Mouse (Mus musculus) neutrophil, adult 65 days (primary cell): ENCODE data around the gene Ctps. TPM values are rescaled to one million over a fixed set of nuclear protein-coding genes. Genes with fewer than 3 reads are reported as not detected.

Source experiments
- total RNA-seq: library from RNA; stranded (reverse); gene quantifications from 2 replicates; pipeline ENCODE4 v1.2.4, GENCODE M21; 2023

The Ctps gene
- 5.9 and 6.4 TPM in 2 replicates for total RNA-seq

DNA sequence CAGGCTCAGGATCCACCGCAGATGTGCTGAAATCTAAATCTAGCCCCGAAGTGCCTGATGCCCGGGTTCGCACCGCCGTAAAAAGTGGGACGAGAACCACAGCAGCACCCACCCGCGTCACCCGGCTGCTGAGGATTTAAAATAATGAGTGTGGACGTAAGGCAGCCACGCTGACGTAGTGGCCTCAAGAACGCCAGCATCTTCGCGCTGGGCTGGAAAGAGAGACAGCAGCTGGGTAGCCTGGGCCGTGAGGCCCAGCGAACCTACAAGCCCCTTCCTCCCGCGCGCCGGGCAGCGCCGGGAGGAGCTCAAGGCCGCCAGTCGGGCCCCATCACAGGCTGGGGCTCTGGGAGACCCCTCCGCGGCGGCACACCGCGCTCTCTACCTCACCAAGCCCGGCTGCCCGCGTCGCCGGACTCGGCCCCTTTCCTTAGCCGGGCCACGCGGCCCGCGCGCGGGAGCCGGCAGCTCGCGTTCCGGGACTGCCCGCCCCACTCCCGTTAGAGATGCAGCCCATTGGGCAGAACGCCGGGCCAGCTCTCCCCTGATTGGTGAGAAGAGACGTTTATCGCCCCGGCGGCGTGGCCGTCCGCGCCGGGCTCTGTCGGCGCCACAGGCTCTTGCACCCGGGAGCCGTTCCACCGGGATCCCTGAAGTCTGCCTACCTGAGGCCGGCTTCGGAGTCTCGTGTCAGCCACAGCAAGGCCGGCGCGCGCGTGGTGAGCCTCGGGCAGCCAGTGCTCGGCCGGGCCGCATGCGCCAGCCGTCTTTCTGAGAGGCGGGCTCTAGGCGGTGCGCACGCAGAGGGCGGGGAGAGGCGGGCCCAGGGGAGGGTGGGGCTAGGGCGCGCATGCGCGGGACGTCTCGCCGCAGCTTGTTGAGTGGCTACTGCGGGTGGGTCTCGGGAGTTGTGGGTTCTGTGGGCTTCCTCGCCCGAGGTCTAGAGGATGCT lies at the start of gene Ctps:
Gene Ctps, minus strand, starts transcription at position 791 of the 952 bp plus-strand sequence.

DNA sequence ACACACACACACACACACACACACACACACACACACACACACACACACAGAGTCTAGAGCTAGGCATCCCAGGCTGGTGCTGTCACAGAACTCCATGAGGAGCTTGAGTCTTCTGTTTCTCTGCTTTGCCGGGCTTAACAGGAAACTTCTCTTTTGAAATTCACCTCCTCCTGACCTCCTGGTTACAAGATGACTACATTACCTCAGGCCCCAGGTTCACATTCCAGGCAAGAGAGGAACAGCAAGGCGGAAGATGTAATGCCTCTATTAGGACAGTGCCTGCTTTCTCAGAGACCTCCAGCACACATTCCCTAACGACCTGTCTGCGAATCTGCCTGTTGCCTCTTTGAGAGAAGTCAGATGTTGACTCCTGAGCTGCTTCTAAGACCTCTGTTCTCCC lies 18.4 kb upstream of the Ctps start, which contains the start of gene Gm8439:
Gene Gm8439, plus strand, starts transcription at position 301 of the 400 bp plus-strand sequence.

DNA sequence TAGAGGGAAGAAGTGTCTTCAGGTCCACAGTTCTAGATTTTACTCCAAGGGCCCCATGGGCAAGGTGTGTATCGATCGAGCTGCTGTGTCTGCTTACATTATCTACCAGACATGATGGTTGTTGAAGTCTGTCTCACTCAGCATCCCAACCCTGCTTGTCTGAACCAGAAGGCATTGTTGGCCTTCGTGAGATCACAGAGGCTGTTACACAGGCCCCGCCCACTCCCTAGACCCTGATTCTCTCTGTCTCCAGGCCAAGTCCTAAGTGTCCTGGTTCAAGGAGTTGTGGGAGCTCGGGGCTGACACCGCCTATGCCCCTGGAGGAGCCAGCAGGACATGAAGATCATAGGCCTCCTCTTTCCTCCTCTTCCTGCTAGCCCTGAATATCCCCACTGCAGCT lies 38.1 kb downstream of the Ctps start, which contains the start of gene Slfnl1:
Gene Slfnl1, plus strand, starts transcription at position 246 of the 400 bp plus-strand sequence.

Other genes with a start within 250 kb of the Ctps start
- 17.5 and 25.4 TPM in 2 replicates for gene Scmh1, start 165.0 kb downstream of the Ctps start, total RNA-seq
- not detected in 2 replicates for gene Slfnl1, start 38.0 kb downstream of the Ctps start, total RNA-seq
- 1.8 and 1.9 TPM in 2 replicates for gene Gm8439, start 18.5 kb upstream of the Ctps start, total RNA-seq
- gene Cited4, start 96.3 kb upstream of the Ctps start, total RNA-seq = 1.1 and 1.4 TPM in 2 replicates
- not detected in 2 replicates for gene Kcnq4, start 178.3 kb upstream of the Ctps start, total RNA-seq